Mouse (Mus musculus) T-helper 2 cell (primary cell): ENCODE measurements around the gene Pik3r5.

Experiments
- in situ Hi-C: fragments of 300-600 bp; cut with MboI, MseI; formaldehyde crosslinking; loops from one replicate; pipeline ENCODE4 v1.15.1; 2025; ENCODE audit warnings: high pct_unique_total_duplicates

The Pik3r5 gene

GRCm38 (mm10) chr11:68431699-68432360 lies at the start of gene Pik3r5:
Pik3r5 (plus strand) TSS chr11:68432121.
- in situ Hi-C loops: loop anchor here (5.0 kb wide), 1 partner anchor 40 kb away; no protein-coding TSS in a partner anchor

GRCm38 (mm10) chr11:68383519-68383918 lies 48.4 kb upstream of the Pik3r5 start:
- in situ Hi-C loops: no loop called here

- in situ Hi-C loops: no loop called here
Observed at GRCm38 (mm10) chr11:68384131-68384530, 47.8 kb upstream of the Pik3r5 start.

- in situ Hi-C loops: no loop called here
Observed at GRCm38 (mm10) chr11:68384592-68385020, 47.3 kb upstream of the Pik3r5 start.

GRCm38 (mm10) chr11:68385021-68385821 lies 46.7 kb upstream of the Pik3r5 start:
- in situ Hi-C loops: no loop called here

GRCm38 (mm10) chr11:68385921-68386588 lies 45.9 kb upstream of the Pik3r5 start:
- in situ Hi-C loops: no loop called here

GRCm38 (mm10) chr11:68386589-68387440 lies 45.1 kb upstream of the Pik3r5 start:
- in situ Hi-C loops: no loop called here

- in situ Hi-C loops: no loop called here
Observed at GRCm38 (mm10) chr11:68387441-68387760, 44.5 kb upstream of the Pik3r5 start.

- in situ Hi-C loops: no loop called here
Observed at GRCm38 (mm10) chr11:68387971-68388654, 43.8 kb upstream of the Pik3r5 start.

- in situ Hi-C loops: no loop called here
Observed at GRCm38 (mm10) chr11:68388655-68389015, 43.3 kb upstream of the Pik3r5 start.

- in situ Hi-C loops: no loop called here
Observed at GRCm38 (mm10) chr11:68389621-68390020, 42.3 kb upstream of the Pik3r5 start.

GRCm38 (mm10) chr11:68390381-68391287 lies 41.3 kb upstream of the Pik3r5 start:
- in situ Hi-C loops: no loop called here

GRCm38 (mm10) chr11:68393897-68394490 lies 37.9 kb upstream of the Pik3r5 start:
- in situ Hi-C loops: no loop called here

GRCm38 (mm10) chr11:68394749-68395148 lies 37.2 kb upstream of the Pik3r5 start:
- in situ Hi-C loops: loop anchor here (5.0 kb wide), 1 partner anchor 387 kb away; no protein-coding TSS in a partner anchor

- in situ Hi-C loops: loop anchor here (5.0 kb wide), 1 partner anchor 388 kb away; no protein-coding TSS in a partner anchor
Observed at GRCm38 (mm10) chr11:68395546-68395945, 36.4 kb upstream of the Pik3r5 start.

GRCm38 (mm10) chr11:68398891-68399547 lies 32.9 kb upstream of the Pik3r5 start:
- in situ Hi-C loops: loop anchor here (5.0 kb wide), 1 partner anchor 392 kb away; no protein-coding TSS in a partner anchor

- in situ Hi-C loops: loop anchor here (5.0 kb wide), 1 partner anchor 392 kb away; no protein-coding TSS in a partner anchor
Observed at GRCm38 (mm10) chr11:68399548-68400020, 32.3 kb upstream of the Pik3r5 start.

- in situ Hi-C loops: no loop called here
Observed at GRCm38 (mm10) chr11:68400021-68400671, 31.8 kb upstream of the Pik3r5 start.
